Mouse (Mus musculus) stomach, postnatal 0 days (tissue): ENCODE measurements around the gene Mlh3.

Source experiments
- CTCF ChIP-seq: IDR thresholded peaks from 2 replicates; pipeline ENCODE4 v1.5.1; 2016; ENCODE audit warnings: antibody characterized with exemption, low read depth, mild to moderate bottlenecking, moderate library complexity
- EP300 ChIP-seq: optimal IDR thresholded peaks from 2 replicates; pipeline ENCODE3; 2016; ENCODE audit warnings: antibody characterized with exemption

GRCm38 (mm10) chr12:85263190-85263589, 7.2 kb downstream of the Mlh3 start:
- TF ChIP-seq CTCF = no peak
- no peak for TF ChIP-seq EP300
